Mouse (Mus musculus) liver, embryonic 11.5 days (tissue): ENCODE results near the gene Zfhx3. TPM values are rescaled to one million over a fixed set of nuclear protein-coding genes. Genes with fewer than 3 reads are reported as not detected.
A peak's percentile ranks its signal among the peaks of the same experiment; 100 is the strongest.

Experiments
- ATAC-seq: fragments of 200-750 bp; cut with Nextera tagmentation; replicated peaks from 2 replicates; pipeline ENCODE4 v1.8.0; 2017; ENCODE audit warnings: moderate number of reproducible peaks, mild to moderate bottlenecking, moderate TSS enrichment, moderate library complexity; ENCODE audit not compliant: low FRiP score
- DNase-seq: peaks from one replicate; pipeline ENCODE4 v3.0.0-alpha.2; 2017; ENCODE audit warnings: low spot score
- H3K27ac ChIP-seq: fragments of 300-500 bp; sonication (generic); 2 replicates; pipeline ENCODE4 v1.5.1; 2014; ENCODE audit warnings: mild to moderate bottlenecking, low read depth, low read length, control low read depth
- H3K27me3 ChIP-seq: fragments of 300-500 bp; sonication (generic); replicated peaks from 2 replicates; pipeline ENCODE4 v1.6.1; 2014; ENCODE audit warnings: low read length, mixed read lengths; ENCODE audit not compliant: control insufficient read depth, insufficient read depth
- H3K36me3 ChIP-seq: fragments of 300-500 bp; sonication (generic); 2 replicates; pipeline ENCODE4 v1.6.1; 2014; ENCODE audit warnings: mild to moderate bottlenecking, low read length, moderate library complexity, mixed read lengths; ENCODE audit not compliant: control insufficient read depth, insufficient read depth
- H3K4me1 ChIP-seq: fragments of 300-500 bp; sonication (generic); replicated peaks from 2 replicates; pipeline ENCODE4 v1.6.1; 2014; ENCODE audit warnings: low read length, mixed read lengths; ENCODE audit not compliant: control insufficient read depth, insufficient read depth
- H3K4me2 ChIP-seq: fragments of 300-500 bp; sonication (generic); 2 replicates; pipeline ENCODE4 v1.6.1; 2014; ENCODE audit warnings: mild to moderate bottlenecking, control low read depth, moderate library complexity
- H3K4me3 ChIP-seq: fragments of 300-500 bp; sonication (generic); 2 replicates; pipeline ENCODE4 v1.5.1; 2014; ENCODE audit warnings: low read depth, low read length, control low read depth
- H3K9ac ChIP-seq: fragments of 300-500 bp; sonication (generic); 2 replicates; pipeline ENCODE4 v1.6.1; 2014; ENCODE audit warnings: low read depth, low read length, control low read depth
- H3K9me3 ChIP-seq: fragments of 300-500 bp; sonication (generic); 2 replicates; pipeline ENCODE4 v1.6.1; 2016; ENCODE audit warnings: low read length, inconsistent platforms, mixed read lengths; ENCODE audit not compliant: control insufficient read depth
- WGBS: fragments of 180-500 bp; shearing (Covaris S2); extraction: QIAGEN DNeasy Blood & Tissue Kit; methylation state at CpG from one replicate; pipeline ENCODE4 v1.1.7; 2014; 5-methylcytosine and 5-hydroxymethylcytosine counted together
- polyA plus RNA-seq: library from polyadenylated mRNA; unstranded; fragments of >200 nt; fragmentation: Nextera tagmentation; extraction: Ambion mirVana; gene quantifications from 2 replicates; pipeline ENCODE4 v1.2.1, GENCODE M21; 2014

Zfhx3 gene
- polyA plus RNA-seq, 1 experiment from 2014 or later: 6.1 TPM

DNA sequence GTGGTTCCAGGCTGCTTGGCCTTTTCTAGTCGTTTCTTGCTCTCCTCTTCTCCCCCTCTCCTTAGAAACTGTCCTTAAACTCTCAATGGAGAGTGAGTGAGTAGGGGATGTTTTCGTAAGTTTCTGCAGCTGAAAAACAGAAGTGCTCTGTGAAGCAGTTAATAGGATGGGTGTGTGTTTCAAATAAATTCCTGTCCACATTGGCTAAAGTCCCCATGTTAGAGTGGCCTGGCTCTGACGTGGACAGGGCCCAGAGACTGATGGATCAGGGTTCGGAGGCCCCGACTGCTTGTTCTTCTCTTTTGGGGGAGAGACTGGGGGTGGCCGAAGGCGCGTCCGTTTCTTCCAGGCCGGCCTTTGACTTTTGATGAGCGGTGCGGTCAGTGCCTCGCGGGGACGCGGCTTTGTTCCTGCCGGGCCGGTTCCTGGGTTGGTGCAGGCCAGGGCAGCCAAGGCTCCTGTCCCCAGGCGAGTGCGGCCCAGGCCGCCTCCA is 771.7 kb downstream of the Zfhx3 start:
- peak; percentile 6; the same call in 1 of the 2 replicates for ATAC-seq
- WGBS: 3% methylated on average over 21 of the region's 21 CpGs
- Histone ChIP-seq H3K27ac (peak overlapping the region; percentile 79), H3K9me3 (no peaks in the 10 kb centered on the region), H3K4me3 (peak overlapping the region; percentile 63), H3K27me3 (peaks cover 33% of the 10 kb centered on the region), H3K36me3 (no peaks in the 10 kb centered on the region), H3K4me1 (peaks cover 46% of the 10 kb centered on the region), H3K4me2 (peak overlapping the region; percentile 91), H3K9ac (peak overlapping the region; percentile 62)
- peak; percentile 64 for DNase-seq

DNA sequence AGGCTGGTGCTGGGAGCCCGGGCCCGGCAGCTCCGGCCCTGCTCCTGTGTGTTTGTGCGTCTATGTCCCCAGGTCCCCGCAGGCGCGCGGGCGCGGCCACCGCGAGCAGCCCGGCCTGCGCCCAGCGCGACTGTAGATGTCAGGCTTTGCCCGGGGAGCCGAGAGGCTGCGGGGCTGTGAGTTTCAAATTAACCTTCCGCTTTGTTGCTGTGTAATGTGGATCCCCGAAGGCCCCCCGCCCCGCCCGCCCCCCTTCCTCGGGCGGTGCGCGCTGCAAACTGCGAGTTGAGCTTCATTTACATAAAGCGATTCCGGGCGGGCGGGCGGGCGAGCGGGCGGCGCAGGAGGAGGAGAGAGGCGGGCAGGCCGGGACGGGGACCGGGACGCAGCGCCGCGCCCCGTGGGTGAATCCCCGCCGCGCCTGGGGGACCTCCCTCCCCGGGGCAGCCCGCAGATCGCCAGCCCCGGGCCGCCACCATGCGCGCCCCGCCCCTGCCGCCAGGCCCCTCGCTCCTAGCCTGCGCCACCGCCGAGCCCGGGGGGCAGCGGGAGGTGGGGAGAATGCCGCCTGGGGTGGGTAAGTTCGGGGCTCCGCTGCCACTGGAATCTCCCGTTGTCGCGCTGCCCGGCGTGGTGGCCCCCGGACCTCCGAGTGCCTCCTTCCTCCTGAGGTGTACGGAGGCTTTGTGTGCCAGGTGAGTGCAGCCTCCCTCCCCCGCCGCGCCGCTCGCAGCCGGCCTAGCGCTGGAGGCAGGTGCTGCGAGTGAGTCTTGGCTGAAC is 772.4 kb downstream of the Zfhx3 start:
- ATAC-seq: peak; percentile 67
- H3K4me1 ChIP-seq: peaks cover 42% of the 10 kb centered on the region
- H3K9me3 ChIP-seq: no peaks in the 10 kb centered on the region
- H3K4me2 ChIP-seq: peak overlapping the region; percentile 91
- H3K27me3 ChIP-seq: peaks cover 33% of the 10 kb centered on the region
- peak overlapping the region; percentile 62 for H3K9ac ChIP-seq
- DNase-seq: peak; percentile 77
- WGBS: under 1% methylated on average over 60 of the region's 84 CpGs
- peak overlapping the region; percentile 79 for H3K27ac ChIP-seq
- no peaks in the 10 kb centered on the region for H3K36me3 ChIP-seq
- peak overlapping the region; percentile 63 for H3K4me3 ChIP-seq

- peak overlapping the region; percentile 62 for H3K9ac ChIP-seq
- DNase-seq: no peak
These were observed 773.0 kb downstream of the Zfhx3 start for GRCm38 (mm10) chr8:108715416-108715948.

DNA sequence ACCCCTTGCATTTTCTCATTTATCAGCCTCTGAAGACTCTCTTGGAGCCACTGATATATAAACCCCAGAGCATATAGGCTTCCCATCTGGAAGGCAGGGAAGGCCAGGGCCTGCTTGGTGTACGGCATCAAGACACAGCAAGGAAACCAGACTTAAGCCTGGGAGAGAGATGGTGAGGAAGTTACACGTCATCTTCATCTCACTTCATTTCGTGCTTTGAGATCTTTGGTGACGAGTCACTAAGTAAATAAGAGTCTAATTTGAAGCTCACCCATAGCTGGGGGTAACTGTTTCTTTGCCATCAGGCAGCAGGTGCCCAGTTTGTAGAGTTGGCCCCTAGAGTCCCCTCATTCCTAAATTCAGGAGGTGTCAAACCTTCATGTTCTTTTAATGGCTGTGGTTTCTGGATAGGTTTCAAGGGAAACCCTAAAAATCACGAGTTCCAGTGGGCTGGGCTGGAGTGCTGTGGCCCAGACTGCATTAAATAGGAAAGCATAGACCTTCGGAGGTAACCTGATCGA is 773.9 kb downstream of the Zfhx3 start:
- Histone ChIP-seq H3K4me2 (peak overlapping the region; percentile 91), H3K27me3 (peaks cover 33% of the 10 kb centered on the region), H3K4me1 (peaks cover 36% of the 10 kb centered on the region), H3K4me3 (no peak overlapping the region; the same call in 1 of the 2 replicates), H3K9me3 (no peaks in the 10 kb centered on the region), H3K36me3 (no peaks in the 10 kb centered on the region), H3K27ac (no peak overlapping the region), H3K9ac (no peak overlapping the region)
- ATAC-seq (no peak), DNase-seq (no peak)
- 37% methylated on average over 7 of the region's 7 CpGs for WGBS

More at GRCm38 (mm10) chr8:108715416-108715948, 773.0 kb downstream of the Zfhx3 start:
- Histone ChIP-seq H3K4me3 (peak overlapping the region; percentile 63), H3K4me2 (peak overlapping the region; percentile 91), H3K36me3 (no peaks in the 10 kb centered on the region), H3K9me3 (no peaks in the 10 kb centered on the region), H3K27ac (peak overlapping the region; percentile 79; the same call in 1 of the 2 replicates), H3K27me3 (peaks cover 33% of the 10 kb centered on the region), H3K4me1 (peaks cover 38% of the 10 kb centered on the region)
- no peak for ATAC-seq
- 14% methylated on average over 11 of the region's 11 CpGs for WGBS

GRCm38 (mm10) chr8:108717545-108717944 is 775.1 kb downstream of the Zfhx3 start:
- Histone ChIP-seq H3K4me2 (no peak overlapping the region), H3K4me1 (peaks cover 31% of the 10 kb centered on the region), H3K9me3 (no peaks in the 10 kb centered on the region), H3K27me3 (peaks cover 33% of the 10 kb centered on the region), H3K9ac (no peak overlapping the region), H3K4me3 (no peak overlapping the region), H3K36me3 (no peaks in the 10 kb centered on the region), H3K27ac (no peak overlapping the region)
- 60% methylated on average over 8 of the region's 8 CpGs for WGBS
- ATAC-seq: no peak
- no peak for DNase-seq

- H3K9ac ChIP-seq: no peak overlapping the region
- H3K4me1 ChIP-seq: peaks cover 31% of the 10 kb centered on the region
- no peak for DNase-seq
- H3K27ac ChIP-seq: no peak overlapping the region
- no peak overlapping the region for H3K4me3 ChIP-seq
- peaks cover 33% of the 10 kb centered on the region for H3K27me3 ChIP-seq
- no peaks in the 10 kb centered on the region for H3K36me3 ChIP-seq
- peak overlapping the region; percentile 5; the same call in 1 of the 2 replicates for H3K4me2 ChIP-seq
- no peak for ATAC-seq
- H3K9me3 ChIP-seq: no peaks in the 10 kb centered on the region
- 45% methylated on average over 6 of the region's 6 CpGs for WGBS
These were observed 775.6 kb downstream of the Zfhx3 start for GRCm38 (mm10) chr8:108718031-108718430.

DNA sequence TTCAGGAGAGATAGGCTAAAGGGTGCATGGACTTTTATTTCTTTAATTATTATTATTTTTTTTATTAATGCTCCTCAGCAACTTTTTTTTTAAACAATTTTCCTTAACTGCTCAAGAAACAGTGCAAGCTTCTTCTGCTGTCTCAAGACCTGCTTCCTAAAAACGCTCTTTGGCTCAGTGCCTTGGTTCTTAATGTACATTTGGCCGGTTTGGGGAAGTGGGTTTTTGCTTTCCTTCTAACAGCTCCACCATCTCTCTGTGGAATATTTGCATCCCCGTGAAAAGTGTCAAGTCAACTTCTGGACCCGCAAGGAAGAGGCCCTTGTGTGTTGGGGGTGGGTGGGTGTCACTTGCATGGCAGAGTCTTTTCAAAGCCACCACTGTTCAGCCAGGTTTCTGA is 778.4 kb downstream of the Zfhx3 start:
- H3K4me3 ChIP-seq: no peak overlapping the region
- no peaks in the 10 kb centered on the region for H3K9me3 ChIP-seq
- no peak overlapping the region for H3K4me2 ChIP-seq
- H3K9ac ChIP-seq: no peak overlapping the region
- no peak for DNase-seq
- H3K27ac ChIP-seq: no peak overlapping the region
- H3K27me3 ChIP-seq: peaks cover 8% of the 10 kb centered on the region
- WGBS: 44% methylated on average over 4 of the region's 4 CpGs
- ATAC-seq: no peak
- peaks cover 43% of the 10 kb centered on the region for H3K4me1 ChIP-seq
- no peaks in the 10 kb centered on the region for H3K36me3 ChIP-seq

DNA sequence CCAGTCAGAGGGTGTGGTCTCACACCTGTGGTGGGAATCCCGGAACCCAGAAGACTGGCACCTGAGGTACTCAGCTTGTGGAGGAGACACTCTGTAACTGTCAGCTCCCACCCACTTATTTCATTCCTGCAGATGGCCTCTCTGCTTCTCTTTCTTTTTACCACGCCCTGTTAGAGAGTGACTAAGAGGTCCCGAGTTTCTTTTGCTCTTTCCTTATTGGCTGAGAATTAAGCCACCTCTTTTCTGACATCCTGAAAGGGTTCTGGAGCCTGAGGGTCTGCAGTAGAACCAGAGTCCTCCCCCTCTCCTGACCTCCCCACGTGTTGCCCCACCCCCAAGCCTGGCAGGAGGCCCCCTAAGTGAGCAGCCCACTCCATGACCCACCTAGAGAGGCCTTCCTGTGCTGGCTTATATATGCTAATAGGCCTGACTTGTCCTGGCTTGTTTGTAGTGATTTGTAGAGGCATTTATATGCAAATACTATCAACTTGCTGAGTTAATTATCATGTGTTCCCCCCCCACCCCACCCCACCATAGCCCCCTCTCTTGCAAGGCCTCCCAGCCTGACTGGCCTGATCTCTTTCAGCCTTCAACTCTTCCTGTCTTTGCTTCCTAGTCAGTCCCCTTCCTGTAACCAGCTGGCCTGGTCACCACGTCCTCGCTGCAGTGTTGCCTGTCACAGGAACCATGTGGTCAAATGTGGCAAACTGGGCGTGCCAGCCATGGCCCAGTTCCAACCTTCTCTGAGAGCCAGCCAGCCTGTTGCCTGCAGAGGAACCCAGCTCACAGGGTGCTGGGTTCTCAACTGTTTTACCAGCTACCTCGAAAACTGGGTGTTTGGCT is 780.4 kb downstream of the Zfhx3 start:
- peaks cover 49% of the 10 kb centered on the region for H3K4me1 ChIP-seq

More for the DNA sequence above, 780.4 kb downstream of the Zfhx3 start:
- ATAC-seq (no peak), DNase-seq (no peak)
- 26% methylated on average over 8 of the region's 8 CpGs for WGBS
- no peaks in the 10 kb centered on the region for H3K9me3 ChIP-seq
- no peak overlapping the region for H3K4me3 ChIP-seq
- H3K27ac ChIP-seq: no peak overlapping the region
- no peaks in the 10 kb centered on the region for H3K36me3 ChIP-seq
- no peak overlapping the region for H3K4me2 ChIP-seq
- H3K27me3 ChIP-seq: no peaks in the 10 kb centered on the region
- H3K9ac ChIP-seq: no peak overlapping the region
